Mouse (Mus musculus) hindbrain, embryonic 12.5 days (tissue): ENCODE measurements around the gene Colgalt1. TPM values are rescaled to one million over a fixed set of nuclear protein-coding genes. Genes with fewer than 3 reads are reported as not detected.

Experiments used
- ATAC-seq: fragments of 200-750 bp; cut with Nextera tagmentation; 2 replicates; pipeline ENCODE4 v1.8.0; 2017; ENCODE audit warnings: moderate TSS enrichment; ENCODE audit not compliant: low FRiP score
- H3K27ac ChIP-seq: fragments of 300-500 bp; sonication (generic); 2 replicates; pipeline ENCODE4 v1.5.1; 2016; ENCODE audit warnings: mild to moderate bottlenecking
- H3K27me3 ChIP-seq: fragments of 300-500 bp; sonication (generic); 2 replicates; pipeline ENCODE4 v1.6.1; 2016; ENCODE audit warnings: mild to moderate bottlenecking
- H3K36me3 ChIP-seq: fragments of 300-500 bp; sonication (generic); 2 replicates; pipeline ENCODE4 v1.6.1; 2016; ENCODE audit warnings: mild to moderate bottlenecking
- H3K4me1 ChIP-seq: fragments of 300-500 bp; sonication (generic); 2 replicates; pipeline ENCODE4 v1.6.1; 2016
- H3K4me2 ChIP-seq: fragments of 300-500 bp; sonication (generic); replicated peaks from 2 replicates; pipeline ENCODE4 v1.6.1; 2016; ENCODE audit warnings: mild to moderate bottlenecking
- H3K4me3 ChIP-seq: fragments of 300-500 bp; sonication (generic); 2 replicates; pipeline ENCODE4 v1.5.1; 2016; ENCODE audit warnings: mild to moderate bottlenecking
- H3K9ac ChIP-seq: fragments of 300-500 bp; sonication (generic); 2 replicates; pipeline ENCODE4 v1.6.1; 2016; ENCODE audit warnings: mild to moderate bottlenecking, moderate library complexity
- H3K9me3 ChIP-seq: fragments of 300-500 bp; sonication (generic); replicated peaks from 2 replicates; pipeline ENCODE4 v1.6.1; 2016; ENCODE audit warnings: mild to moderate bottlenecking
- WGBS: fragments of 180-500 bp; shearing (Covaris S2); methylation state at CpG from one replicate; pipeline ENCODE4 v1.1.7; 2016; 5-methylcytosine and 5-hydroxymethylcytosine counted together
- polyA plus RNA-seq: library from polyadenylated mRNA; unstranded; fragments of >200 nt; fragmentation: Nextera tagmentation; extraction: Ambion mirVana; gene quantifications from 2 replicates; pipeline ENCODE4 v1.2.1, GENCODE M21; 2016

Gene Colgalt1
- polyA plus RNA-seq, 1 experiment from 2014 or later: 65.9 TPM

DNA sequence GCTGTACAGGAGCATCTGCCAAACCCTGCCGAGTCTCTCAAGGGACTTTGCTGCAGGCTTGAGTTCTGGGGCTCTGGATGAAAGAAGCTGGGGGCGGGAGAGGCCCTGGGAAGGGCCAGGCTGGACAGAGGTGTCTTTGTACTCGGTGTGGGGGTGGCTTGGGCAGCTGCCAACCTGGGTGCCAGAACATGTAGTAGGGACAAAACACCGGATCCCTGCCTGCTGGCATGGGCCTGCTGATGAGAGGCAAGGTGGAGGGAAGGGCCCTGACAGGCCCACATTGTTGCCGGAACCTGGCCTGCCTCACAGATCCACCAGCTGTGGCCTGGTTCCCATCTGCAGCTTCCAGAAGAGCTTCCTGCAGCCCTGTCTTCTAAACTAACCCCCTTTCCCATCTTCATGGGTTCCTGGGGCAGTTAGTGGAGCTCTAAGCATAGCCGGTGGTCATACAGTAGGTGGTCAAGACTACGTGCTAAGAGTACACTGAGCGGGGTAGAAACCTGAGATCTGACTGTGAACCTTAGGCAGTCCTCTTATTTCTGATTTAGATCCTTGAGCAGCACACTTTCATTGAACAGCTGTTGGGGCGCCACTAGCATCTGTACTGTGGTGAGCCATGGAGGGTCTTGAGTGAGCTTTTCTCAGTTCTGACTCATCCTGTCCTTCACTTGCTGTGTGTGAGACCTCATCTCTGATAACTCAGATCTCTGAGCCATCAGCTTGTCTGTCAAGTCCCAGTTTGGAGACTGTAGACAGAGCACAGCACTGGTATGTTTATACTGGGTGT is 37.8 kb upstream of the Colgalt1 start:
- Histone ChIP-seq H3K9ac (no peak overlapping the region), H3K27me3 (peaks cover 11% of the 10 kb centered on the region), H3K4me2 (no peak overlapping the region), H3K36me3 (no peaks in the 10 kb centered on the region), H3K9me3 (no peaks in the 10 kb centered on the region), H3K4me1 (peaks cover 17% of the 10 kb centered on the region), H3K4me3 (no peak overlapping the region), H3K27ac (peak overlapping the region; percentile 45)
- 66% methylated on average over 9 of the region's 9 CpGs for WGBS
- ATAC-seq: no peak

- H3K9ac ChIP-seq: no peak overlapping the region
- no peak for ATAC-seq
- no peak overlapping the region for H3K4me2 ChIP-seq
- no peaks in the 10 kb centered on the region for H3K9me3 ChIP-seq
- H3K4me1 ChIP-seq: peaks cover 8% of the 10 kb centered on the region
- H3K36me3 ChIP-seq: 0 out of 2 replicates have a peak, but pooled peaks cover under 1% of the 10 kb centered on the region
- peaks cover 2% of the 10 kb centered on the region; the same call in 1 of the 2 replicates for H3K27me3 ChIP-seq
- 82% methylated on average over 7 of the region's 7 CpGs for WGBS
- H3K27ac ChIP-seq: no peak overlapping the region
- no peak overlapping the region for H3K4me3 ChIP-seq
Observed at GRCm38 (mm10) chr8:71574426-71574825, 36.4 kb upstream of the Colgalt1 start.

DNA sequence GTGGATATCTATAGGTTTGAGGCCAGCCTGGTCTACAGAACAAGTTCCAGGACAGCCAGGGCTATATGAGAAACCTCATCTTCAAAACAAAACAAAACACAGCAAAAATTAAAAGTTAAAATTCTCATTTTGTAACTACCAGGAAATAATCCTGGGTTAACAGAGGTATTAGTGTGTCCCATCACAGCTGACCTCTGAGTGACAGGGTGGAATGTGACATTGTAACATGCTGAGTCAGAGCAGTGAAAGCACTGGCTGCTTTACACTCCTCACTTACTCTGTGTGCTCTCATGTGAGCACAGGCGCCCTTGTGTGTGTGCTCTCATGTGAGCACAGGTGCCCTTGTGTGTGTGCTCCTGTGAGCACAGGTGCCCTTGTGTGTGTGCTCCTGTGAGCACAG is 35.8 kb upstream of the Colgalt1 start:
- ATAC-seq: no peak
- no peak overlapping the region for H3K4me3 ChIP-seq
- H3K9ac ChIP-seq: no peak overlapping the region
- H3K9me3 ChIP-seq: no peaks in the 10 kb centered on the region
- H3K4me1 ChIP-seq: peaks cover 8% of the 10 kb centered on the region
- H3K36me3 ChIP-seq: peaks cover 3% of the 10 kb centered on the region; the same call in 1 of the 2 replicates
- no peak overlapping the region for H3K4me2 ChIP-seq
- no peak overlapping the region for H3K27ac ChIP-seq
- 65% methylated on average over 1 of the region's 1 CpGs for WGBS
- peaks cover 7% of the 10 kb centered on the region; the same call in 1 of the 2 replicates for H3K27me3 ChIP-seq

GRCm38 (mm10) chr8:71577856-71578387 is 32.9 kb upstream of the Colgalt1 start:
- Histone ChIP-seq H3K27ac (no peak overlapping the region), H3K36me3 (peaks cover 18% of the 10 kb centered on the region), H3K4me3 (no peak overlapping the region), H3K9ac (no peak overlapping the region), H3K9me3 (no peaks in the 10 kb centered on the region), H3K27me3 (peaks cover 8% of the 10 kb centered on the region; the same call in 1 of the 2 replicates), H3K4me1 (peaks cover 4% of the 10 kb centered on the region; the same call in 1 of the 2 replicates), H3K4me2 (no peak overlapping the region)
- 83% methylated on average over 4 of the region's 4 CpGs for WGBS
- no peak for ATAC-seq

GRCm38 (mm10) chr8:71579009-71579408 is 31.8 kb upstream of the Colgalt1 start:
- no peak for ATAC-seq
- 65% methylated on average over 1 of the region's 1 CpGs for WGBS
- H3K4me1 ChIP-seq: peaks cover 4% of the 10 kb centered on the region; the same call in 1 of the 2 replicates
- no peak overlapping the region for H3K9ac ChIP-seq
- H3K36me3 ChIP-seq: peaks cover 21% of the 10 kb centered on the region
- H3K4me3 ChIP-seq: no peak overlapping the region
- H3K4me2 ChIP-seq: no peak overlapping the region
- no peaks in the 10 kb centered on the region for H3K9me3 ChIP-seq
- peaks cover 8% of the 10 kb centered on the region; the same call in 1 of the 2 replicates for H3K27me3 ChIP-seq
- no peak overlapping the region for H3K27ac ChIP-seq

DNA sequence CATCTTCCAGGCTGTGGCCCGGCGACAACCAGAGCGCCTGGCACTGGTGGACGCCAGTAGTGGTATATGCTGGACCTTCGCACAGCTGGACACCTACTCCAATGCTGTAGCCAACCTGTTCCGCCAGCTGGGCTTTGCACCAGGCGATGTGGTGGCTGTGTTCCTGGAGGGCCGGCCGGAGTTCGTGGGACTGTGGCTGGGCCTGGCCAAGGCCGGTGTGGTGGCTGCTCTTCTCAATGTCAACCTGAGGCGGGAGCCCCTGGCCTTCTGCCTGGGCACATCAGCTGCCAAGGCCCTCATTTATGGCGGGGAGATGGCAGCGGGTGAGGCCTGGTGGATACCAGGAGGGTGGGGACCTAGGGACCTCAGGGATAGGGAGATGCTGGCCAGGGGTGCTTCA is 31.3 kb upstream of the Colgalt1 start:
- H3K9ac ChIP-seq: no peak overlapping the region
- no peak for ATAC-seq
- no peak overlapping the region for H3K4me3 ChIP-seq
- peaks cover 8% of the 10 kb centered on the region; the same call in 1 of the 2 replicates for H3K27me3 ChIP-seq
- peaks cover 4% of the 10 kb centered on the region; the same call in 1 of the 2 replicates for H3K4me1 ChIP-seq
- 92% methylated on average over 14 of the region's 14 CpGs for WGBS
- H3K4me2 ChIP-seq: no peak overlapping the region
- H3K27ac ChIP-seq: no peak overlapping the region
- H3K36me3 ChIP-seq: peaks cover 26% of the 10 kb centered on the region
- H3K9me3 ChIP-seq: no peaks in the 10 kb centered on the region

GRCm38 (mm10) chr8:71580201-71580600 is 30.6 kb upstream of the Colgalt1 start:
- H3K9ac ChIP-seq: no peak overlapping the region
- H3K4me3 ChIP-seq: no peak overlapping the region
- H3K27ac ChIP-seq: no peak overlapping the region
- no peak overlapping the region for H3K4me2 ChIP-seq
- 41% methylated on average over 9 of the region's 9 CpGs for WGBS
- ATAC-seq: no peak; the same call in 1 of the 2 replicates
- H3K27me3 ChIP-seq: peaks cover 8% of the 10 kb centered on the region; the same call in 1 of the 2 replicates
- no peaks in the 10 kb centered on the region for H3K9me3 ChIP-seq
- H3K36me3 ChIP-seq: peaks cover 33% of the 10 kb centered on the region
- H3K4me1 ChIP-seq: peaks cover 4% of the 10 kb centered on the region; the same call in 1 of the 2 replicates

DNA sequence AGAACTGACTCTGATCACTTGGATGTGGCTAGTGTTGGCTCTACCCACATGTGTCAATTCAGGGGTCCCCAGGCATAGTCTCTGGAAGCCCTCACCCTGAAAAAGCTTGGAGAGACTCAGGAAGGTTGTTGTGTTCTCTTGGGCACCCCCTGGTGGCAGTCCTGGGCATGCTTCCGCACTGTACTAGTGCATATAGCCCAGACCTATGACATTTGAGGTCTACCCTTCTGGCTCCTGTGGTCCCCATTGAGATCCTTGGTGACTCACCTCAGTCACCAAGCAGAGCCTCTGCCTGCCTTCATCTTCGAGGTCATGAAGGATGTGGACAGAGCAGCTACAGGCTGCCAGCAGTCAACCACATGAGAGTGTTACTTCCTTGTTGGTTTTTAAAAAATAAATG is 23.9 kb upstream of the Colgalt1 start:
- no peaks in the 10 kb centered on the region for H3K9me3 ChIP-seq
- WGBS: 88% methylated on average over 2 of the region's 2 CpGs
- peaks cover 32% of the 10 kb centered on the region for H3K36me3 ChIP-seq
- no peak for ATAC-seq
- H3K4me3 ChIP-seq: no peak overlapping the region
- H3K9ac ChIP-seq: no peak overlapping the region
- no peak overlapping the region for H3K27ac ChIP-seq
- peaks cover 8% of the 10 kb centered on the region for H3K4me1 ChIP-seq
- H3K27me3 ChIP-seq: no peaks in the 10 kb centered on the region
- H3K4me2 ChIP-seq: no peak overlapping the region

GRCm38 (mm10) chr8:71588762-71589161 is 22.0 kb upstream of the Colgalt1 start:
- Histone ChIP-seq H3K9ac (no peak overlapping the region), H3K27ac (no peak overlapping the region)
- 65% methylated on average over 3 of the region's 3 CpGs for WGBS

GRCm38 (mm10) chr8:71591017-71591416 is 19.8 kb upstream of the Colgalt1 start:
- peak overlapping the region; percentile 93 for H3K9ac ChIP-seq
- H3K4me2 ChIP-seq: peak overlapping the region; percentile 94
- no peak overlapping the region for H3K27ac ChIP-seq
- no peaks in the 10 kb centered on the region for H3K9me3 ChIP-seq
- ATAC-seq: no peak
- peaks cover 19% of the 10 kb centered on the region for H3K4me1 ChIP-seq
- H3K4me3 ChIP-seq: peak overlapping the region; percentile 86
- 24% methylated on average over 5 of the region's 5 CpGs for WGBS
- no peaks in the 10 kb centered on the region for H3K27me3 ChIP-seq
- peaks cover 8% of the 10 kb centered on the region for H3K36me3 ChIP-seq

More at GRCm38 (mm10) chr8:71588762-71589161, 22.0 kb upstream of the Colgalt1 start:
- peaks cover 30% of the 10 kb centered on the region for H3K36me3 ChIP-seq
- no peak for ATAC-seq
- H3K4me2 ChIP-seq: no peak overlapping the region
- H3K27me3 ChIP-seq: no peaks in the 10 kb centered on the region
- no peaks in the 10 kb centered on the region for H3K9me3 ChIP-seq
- H3K4me3 ChIP-seq: no peak overlapping the region
- peaks cover 19% of the 10 kb centered on the region for H3K4me1 ChIP-seq

- H3K4me3 ChIP-seq: peak within 1 kb of the TSS; percentile 86
- WGBS: under 1% methylated on average over 69 of the region's 71 CpGs
- H3K9me3 ChIP-seq: no peaks in the 10 kb centered on the region
- H3K9ac ChIP-seq: peak within 1 kb of the TSS; percentile 93
- H3K36me3 ChIP-seq: 0 out of 2 replicates have a peak, but pooled peaks cover 6% of the 10 kb centered on the region
- peak within 1 kb of the TSS; percentile 99 for H3K27ac ChIP-seq
- peak within 1 kb of the TSS; percentile 94 for H3K4me2 ChIP-seq
- peaks cover 19% of the 10 kb centered on the region for H3K4me1 ChIP-seq
- H3K27me3 ChIP-seq: no peaks in the 10 kb centered on the region
- peak; percentile 88 for ATAC-seq
Observed at GRCm38 (mm10) chr8:71591471-71592373, 19.1 kb upstream of the Colgalt1 start, which contains the start of gene Pgls. Pgls (plus strand) TSS chr8:71592176.
